Mouse (Mus musculus) G1E-ER4 (cell line): Measurements from ENCODE around the gene Plcl1. TPM values are rescaled to one million over a fixed set of nuclear protein-coding genes. Genes with fewer than 3 reads are reported as not detected.

Experiments used
- GATA1 ChIP-seq: IDR thresholded peaks from one replicate; pipeline ENCODE4 v1.8.0; 2012; ENCODE audit warnings: low read length, inconsistent platforms
- polyA plus RNA-seq: library from polyadenylated mRNA; stranded (reverse); fragments of >175 nt; gene quantifications from 2 replicates; pipeline ENCODE4 v1.2.3, GENCODE M21; 2012

The Plcl1 gene
- polyA plus RNA-seq: not detected in 2 replicates

DNA sequence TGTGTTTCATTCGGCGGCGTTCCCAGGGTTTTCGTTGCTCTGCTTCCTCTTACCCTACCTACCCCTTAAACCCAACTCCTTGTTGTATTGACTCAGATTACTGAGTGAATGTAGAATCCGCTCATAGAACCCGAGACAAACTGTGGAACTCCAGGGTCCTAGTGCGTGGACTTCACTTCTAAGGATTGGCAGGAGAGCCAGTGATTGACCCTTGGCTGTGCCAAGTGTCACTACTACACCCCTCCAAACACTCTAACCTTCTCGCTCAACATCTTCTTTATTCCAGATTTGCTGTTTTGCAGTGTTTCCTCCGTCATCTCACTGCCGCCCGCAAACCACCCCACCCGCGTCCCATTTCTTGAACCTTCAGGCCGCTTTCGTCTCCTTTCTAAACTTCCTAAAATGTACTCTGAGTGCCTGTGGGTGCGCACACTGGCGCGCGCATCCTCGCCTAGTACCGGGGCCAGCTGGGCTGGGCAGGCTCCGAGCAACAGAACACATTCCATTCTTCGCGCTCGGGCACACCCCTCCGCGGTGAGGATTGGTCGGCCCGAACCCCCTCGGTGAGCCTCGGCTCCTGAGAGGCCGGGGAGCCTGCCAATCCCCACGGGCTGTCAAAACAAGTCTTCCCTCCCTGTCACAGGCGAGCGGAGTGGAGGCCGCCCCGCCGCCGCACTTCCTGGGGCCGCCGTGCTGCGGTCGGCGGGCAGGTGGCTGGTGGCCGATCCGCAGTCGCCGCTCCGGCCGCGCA is at the start of gene Plcl1:
TSS of gene Plcl1 (plus strand) at position 650 of the 751 bp plus-strand sequence.
- TF ChIP-seq GATA1: no peak

DNA sequence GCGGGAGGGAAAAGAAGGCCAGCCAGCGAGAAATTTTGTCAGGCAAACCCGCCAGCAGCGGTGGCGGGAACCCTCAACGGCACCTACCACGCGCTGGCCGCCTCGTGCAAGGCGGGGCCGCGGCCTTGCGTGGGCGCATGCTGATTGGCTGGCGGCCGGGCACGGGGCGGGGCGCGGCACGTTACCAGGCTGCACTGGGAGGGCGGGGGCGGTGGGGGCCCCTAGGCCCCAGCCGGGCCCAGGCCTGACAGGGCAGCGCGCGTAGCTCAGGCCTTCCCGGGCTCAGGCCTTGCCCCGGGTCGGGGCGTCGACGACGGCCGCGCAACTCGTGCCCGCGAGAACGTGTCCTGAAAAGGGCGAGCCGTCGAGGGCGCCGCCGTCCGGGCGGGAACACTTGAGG is 43.1 kb upstream of the Plcl1 start:
- TF ChIP-seq GATA1: no peak

DNA sequence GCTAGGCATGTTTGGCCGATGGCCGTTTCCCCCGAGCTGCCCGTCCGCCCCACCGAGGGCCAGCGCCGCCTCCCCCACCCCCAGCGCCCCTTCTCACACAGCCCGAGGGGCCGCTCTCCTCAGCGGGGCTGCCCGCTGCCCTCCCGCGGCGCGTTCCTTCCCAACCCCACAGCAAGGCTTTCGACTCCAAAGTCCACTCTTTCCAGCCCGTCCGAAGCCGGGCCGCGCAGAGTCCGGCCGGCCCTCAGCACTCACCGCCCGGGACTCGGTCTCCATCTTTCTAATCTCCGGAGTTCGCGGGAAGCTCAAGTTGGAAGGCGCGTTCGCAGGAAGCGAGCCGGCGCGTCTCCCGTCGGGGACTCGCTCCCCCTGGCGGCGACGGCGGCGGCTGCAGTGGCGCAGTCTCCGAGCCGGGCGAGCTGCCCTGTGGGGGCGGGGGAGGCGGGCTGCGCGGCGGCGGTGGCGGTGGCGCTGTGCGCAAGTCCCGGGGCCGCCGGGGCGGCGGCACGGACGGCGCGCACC is 42.6 kb upstream of the Plcl1 start, which contains the start of gene Boll:
TSS of gene Boll (minus strand) at position 426 of the 522 bp plus-strand sequence.
- TF ChIP-seq GATA1: no peak

DNA sequence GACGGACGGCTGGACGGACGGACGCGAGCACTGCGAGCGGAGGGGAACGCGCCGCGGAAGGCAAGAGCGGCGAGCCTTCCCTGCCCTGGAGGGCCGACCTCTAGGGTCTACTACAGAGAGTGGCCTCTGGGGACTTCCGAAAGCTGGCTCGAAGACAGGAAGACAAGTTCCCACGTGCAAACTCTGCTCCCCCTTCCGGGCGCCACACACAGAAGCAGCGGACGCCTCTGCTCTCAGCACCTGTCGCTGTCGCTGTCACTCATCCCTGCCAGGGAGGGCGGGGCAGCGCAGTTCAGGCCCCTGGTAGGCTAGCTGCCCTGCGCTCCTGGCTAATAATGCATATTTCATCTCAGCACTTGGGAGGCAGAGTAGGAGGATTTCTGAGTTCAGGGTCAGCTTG is 42.1 kb upstream of the Plcl1 start:
- TF ChIP-seq GATA1: no peak

DNA sequence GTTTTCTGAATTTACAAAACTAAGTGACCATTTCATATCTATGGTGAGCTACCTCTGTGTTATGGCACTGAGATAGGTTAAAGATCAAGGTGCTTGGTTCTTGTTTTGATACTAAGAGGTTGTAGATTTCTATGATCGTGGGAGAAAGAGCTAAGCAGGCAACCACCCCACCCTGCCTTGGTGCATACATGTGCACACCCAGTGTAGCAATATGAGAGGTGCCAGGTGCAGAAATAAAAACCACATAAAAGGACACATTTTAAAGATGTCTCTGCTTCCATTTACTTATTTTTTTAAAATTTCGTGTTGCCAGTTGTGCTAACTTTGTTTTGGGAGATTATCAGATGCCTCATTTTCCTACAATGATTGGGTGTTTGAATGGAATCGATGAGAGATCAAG is 33.1 kb upstream of the Plcl1 start:
- TF ChIP-seq GATA1: no peak

DNA sequence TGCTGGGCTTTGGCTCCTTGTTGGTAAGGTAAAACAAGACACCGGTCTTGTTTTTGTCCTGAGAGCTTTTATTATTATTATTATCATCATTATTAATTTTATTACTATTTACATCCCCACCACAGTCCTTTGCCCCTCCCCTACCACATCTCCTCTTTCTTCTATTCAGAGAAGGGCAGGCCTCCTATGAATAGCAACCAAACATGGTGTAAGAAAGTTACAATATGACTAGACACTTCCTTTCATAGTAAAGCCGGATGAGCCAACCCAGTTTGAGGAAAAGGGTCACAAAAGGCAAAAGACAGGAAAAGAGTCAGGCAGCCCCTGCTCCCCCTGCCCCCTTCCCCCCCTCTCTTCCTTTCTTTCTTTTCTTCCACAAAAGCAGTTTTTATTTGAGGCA is 25.2 kb upstream of the Plcl1 start:
- TF ChIP-seq GATA1: no peak

DNA sequence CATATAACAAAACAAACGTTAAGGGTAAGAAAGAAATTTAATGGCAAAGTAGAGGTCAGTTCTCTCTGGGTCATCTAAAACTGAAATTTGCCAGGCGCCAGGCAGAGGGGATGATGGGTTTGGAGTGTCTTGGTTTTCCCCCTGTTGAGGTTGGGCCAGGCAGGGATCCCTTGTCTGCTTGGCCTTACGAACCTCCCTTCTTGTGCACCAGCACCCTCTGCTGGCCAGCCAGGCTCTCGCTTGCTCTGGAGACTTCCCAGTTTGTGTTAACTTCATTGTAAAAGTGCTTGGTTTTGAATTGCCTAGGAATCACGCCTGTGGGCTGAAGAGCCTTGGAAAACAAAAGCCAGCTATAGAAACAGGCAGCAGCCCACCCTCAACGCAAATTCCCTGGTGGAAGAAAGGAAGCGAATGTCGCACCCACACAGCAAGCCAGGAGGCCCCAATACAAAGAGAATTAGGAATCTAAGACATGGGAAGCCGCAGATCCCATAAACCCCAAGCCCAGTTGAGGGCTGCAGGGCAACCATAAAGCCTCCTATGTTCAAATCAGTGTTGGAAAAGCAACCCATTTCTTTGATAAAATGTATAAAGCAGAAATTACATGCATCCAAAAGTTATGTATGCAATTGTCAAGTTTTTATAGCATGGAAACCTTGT is 22.5 kb upstream of the Plcl1 start:
- TF ChIP-seq GATA1: no peak

DNA sequence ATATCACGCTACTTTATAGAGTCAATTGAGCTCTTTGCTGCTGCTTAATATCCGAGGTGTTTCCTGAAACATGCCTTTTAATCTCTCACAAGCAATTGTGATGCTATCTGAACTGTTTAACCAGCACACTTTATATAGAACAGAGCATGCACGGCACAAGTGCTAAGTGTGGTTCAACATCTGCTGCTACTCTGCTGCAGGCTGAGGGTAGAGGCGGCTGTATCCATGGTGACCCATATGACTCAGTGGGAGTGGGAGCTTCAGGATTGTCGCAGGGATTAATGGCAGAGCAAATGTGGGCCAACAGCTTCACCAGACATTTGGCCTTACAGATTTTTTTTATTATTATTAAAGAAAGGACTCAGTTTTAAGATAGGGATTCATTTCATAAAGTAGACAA is 5.8 kb upstream of the Plcl1 start:
- no peak for TF ChIP-seq GATA1

DNA sequence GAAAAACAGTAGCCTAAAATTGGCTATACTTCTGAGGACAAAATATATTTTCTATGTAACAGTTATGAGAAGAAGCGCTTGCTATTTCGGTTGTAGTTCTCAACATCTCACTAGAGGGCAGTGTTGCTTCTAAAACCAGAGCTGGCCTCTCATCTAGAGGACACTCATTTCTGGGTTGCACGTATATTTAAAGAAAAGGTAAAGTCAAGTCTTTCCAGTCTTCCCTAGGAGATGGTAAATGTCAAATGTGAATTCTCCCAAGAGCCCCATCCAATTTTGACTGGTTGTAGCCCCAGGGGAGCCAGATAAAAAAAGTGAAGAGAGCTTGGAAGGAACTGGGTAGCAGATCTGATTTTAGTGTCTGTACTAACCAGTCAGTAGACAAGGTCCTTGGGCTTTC is 1.3 kb upstream of the Plcl1 start:
- no peak for TF ChIP-seq GATA1

DNA sequence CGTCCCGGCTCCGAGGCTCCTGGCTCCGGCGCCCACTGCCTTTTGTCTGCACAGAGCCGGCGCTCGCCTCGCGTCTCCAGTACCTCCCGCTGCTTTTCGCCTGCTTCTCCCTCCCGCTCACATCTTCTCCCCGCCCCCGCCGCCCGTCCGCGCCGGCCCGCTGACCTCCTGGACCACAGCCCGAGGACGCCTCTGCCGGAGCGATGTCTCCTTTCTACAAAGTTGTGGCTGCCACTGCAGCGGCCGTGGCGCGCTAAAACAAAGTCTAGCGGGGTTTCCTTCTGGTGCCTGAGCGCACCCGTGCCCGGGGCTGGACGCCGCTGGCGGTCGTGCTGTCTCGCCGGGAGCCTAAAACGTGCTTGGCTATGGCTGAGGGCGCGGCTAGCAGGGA is 297 bp downstream of the Plcl1 start:
- TF ChIP-seq GATA1: no peak

DNA sequence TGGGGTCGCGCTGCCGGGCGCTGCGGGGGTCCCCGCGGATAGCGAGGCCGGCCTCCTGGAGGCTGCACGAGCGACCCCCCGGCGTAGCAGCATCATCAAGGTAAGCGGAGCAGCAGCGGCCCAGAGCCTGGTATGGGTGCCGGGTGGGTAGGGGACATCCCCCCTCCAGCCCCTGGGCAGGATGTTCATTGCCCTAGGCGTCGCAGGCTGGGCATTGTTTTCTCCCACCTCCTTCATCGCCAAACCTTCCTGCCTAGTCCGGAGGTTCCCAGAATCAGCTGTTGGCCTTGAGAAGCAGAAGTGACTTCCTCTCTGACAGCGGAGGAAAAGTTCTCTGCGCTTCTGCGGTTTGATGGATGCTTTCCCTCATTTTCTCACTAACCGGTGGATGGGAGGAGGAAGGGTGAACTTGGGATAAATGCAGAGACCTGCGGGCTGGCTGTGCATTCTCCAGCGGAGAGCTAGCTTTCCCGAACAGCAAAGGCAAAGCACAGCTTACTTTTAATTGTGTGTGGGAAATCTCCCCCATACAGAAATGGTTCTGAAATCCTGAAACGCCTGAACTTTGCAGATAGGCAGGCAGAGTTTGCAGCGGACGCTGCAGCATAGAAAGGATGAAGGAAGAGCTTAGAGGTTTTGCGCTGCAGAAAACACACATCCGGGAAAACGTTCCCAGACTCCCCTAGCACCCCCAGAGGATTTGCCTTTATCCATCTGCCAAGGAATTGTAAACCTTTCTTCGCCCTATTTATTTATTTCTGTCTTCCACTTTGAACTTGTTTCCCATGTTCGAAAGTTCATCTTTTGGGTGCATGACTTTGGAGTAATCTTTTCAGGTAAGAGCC is 1.0 kb downstream of the Plcl1 start:
- TF ChIP-seq GATA1: no peak

DNA sequence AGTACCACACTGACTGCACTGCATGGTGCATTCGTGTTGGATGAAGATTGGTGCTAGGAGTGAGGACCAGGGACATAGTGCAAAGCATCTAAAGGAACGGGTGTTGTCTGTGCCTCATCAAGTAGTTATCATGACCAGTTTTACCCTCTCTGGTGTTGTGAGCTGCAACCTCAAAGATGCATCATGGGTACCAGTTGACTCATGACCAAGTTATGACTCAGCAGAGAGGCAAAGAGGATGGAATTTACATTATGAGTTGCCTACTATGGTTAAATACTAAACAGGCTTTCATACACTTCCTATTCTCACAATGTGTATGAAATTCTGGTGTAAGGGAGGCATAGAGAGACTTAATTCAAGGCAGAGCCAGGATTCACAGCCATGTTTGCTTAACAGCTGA is 4.9 kb downstream of the Plcl1 start:
- no peak for TF ChIP-seq GATA1

DNA sequence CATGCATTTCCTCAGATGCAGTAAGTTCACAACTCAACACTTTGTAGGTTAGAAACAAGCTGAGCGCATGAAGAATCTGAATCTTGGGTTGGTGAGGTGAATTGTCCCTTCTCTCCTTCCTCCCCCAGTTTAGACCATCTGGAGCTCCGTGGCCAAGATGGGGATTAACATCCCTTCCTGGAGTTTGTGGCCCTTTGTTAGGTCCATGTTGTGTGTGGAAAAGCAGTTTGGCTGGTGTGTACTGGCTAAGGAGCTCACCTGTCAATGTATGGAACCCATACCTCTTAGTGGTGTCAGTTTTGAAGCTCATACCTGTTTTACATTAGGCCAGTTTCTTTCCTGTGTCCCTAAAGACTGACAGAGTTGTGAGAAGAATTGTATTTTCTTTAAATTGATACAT is 5.4 kb downstream of the Plcl1 start:
- TF ChIP-seq GATA1: no peak

DNA sequence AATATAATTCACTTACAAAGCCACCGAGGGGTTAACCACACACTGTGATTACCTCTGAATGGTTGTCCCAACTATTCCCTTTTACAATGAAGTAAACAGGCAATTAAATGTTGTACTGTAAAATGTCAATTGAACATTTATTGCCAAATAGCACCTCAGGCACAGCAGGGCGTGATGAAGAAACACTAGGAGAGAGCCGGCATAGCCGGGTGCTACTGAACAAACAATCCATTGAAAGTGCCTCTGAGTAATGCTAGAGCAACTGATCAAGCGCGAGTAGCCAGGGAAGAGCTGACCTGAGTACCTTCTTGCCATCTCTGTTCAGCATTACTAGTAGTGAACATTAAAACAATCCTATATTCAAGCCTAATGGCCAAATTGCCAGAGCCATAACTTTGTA is 6.8 kb downstream of the Plcl1 start:
- TF ChIP-seq GATA1: no peak

DNA sequence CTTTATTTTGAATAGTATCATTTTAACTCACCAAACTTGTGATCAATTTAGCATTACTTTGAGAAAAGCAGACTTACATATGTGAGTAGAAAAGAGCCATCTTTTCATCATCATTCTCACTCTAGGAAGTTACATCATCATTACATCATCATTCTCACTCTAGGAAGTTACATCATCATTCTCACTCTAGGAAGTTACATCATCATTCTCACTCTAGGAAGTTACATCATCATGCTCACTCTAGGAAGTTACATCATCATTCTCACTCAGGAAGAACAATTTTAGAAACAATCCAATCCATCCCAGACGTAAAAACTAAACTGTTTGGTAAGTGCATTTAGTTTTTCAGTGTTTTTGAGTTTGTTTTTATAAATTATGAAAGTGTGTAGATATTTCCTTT is 7.8 kb downstream of the Plcl1 start:
- no peak for TF ChIP-seq GATA1

DNA sequence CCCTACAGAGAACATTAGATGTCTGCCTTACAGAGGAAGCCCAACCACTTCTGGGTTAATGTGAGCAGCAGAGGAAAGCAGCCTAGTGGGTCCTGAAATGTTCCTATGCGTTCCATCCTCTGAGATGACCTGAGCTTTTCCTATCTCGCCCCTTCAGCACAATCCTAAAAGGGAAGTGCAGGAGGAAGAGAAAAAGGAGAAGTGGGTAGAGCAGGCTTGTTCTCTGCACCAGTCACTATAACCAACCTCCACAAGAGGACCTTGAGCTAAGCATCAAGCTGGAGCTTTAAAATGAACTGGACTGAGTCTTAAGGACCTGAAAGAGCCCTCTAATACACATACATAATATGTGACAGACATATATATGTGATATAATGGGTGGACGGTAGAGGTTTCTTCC is 13.2 kb downstream of the Plcl1 start:
- TF ChIP-seq GATA1: no peak
